Mouse (Mus musculus) CH12.LX (cell line): ENCODE results near the gene Col4a4. TPM values are rescaled to one million over a fixed set of nuclear protein-coding genes. Genes with fewer than 3 reads are reported as not detected.
A peak's percentile ranks its signal among the peaks of the same experiment; 100 is the strongest.

Source experiments
- DNase-seq: peaks from one replicate; pipeline ENCODE4 v3.0.0-alpha.2; 2013; ENCODE audit errors: extremely low read depth
- H3K27ac ChIP-seq: 2 replicates; pipeline ENCODE4 v1.5.1; 2012; ENCODE audit warnings: low read depth, mild to moderate bottlenecking, control low read depth, moderate library complexity; ENCODE audit not compliant: insufficient read depth
- H3K27me3 ChIP-seq: replicated peaks from 2 replicates; pipeline ENCODE3; 2012; ENCODE audit warnings: inconsistent platforms
- H3K36me3 ChIP-seq, 2 experiments: replicated peaks in 1 of 2; 2 replicates each; pipeline versions ENCODE3 to v1.6.1; 2012; ENCODE audit warnings: inconsistent platforms in 1 of 2, low read length in 1 of 2, mild to moderate bottlenecking in 1 of 2, mixed read lengths in 1 of 2, moderate library complexity in 1 of 2; ENCODE audit not compliant: control insufficient read depth in 1 of 2, insufficient read depth in 1 of 2
- H3K4me1 ChIP-seq, 2 experiments: 2 replicates each; pipeline ENCODE4 v1.6.1; 2012; ENCODE audit warnings: inconsistent platforms in 1 of 2, moderate library complexity in 1 of 2; ENCODE audit not compliant: insufficient read depth in 2 of 2, control insufficient read depth in 1 of 2
- H3K4me2 ChIP-seq: 2 replicates; pipeline ENCODE4 v1.6.1; 2012; ENCODE audit warnings: low read depth, mild to moderate bottlenecking, control low read depth; ENCODE audit not compliant: poor library complexity, insufficient read depth, severe bottlenecking
- H3K4me3 ChIP-seq, 3 experiments: fragments of 150-350 bp in 1 of 3; sonication (generic) in 1 of 3; replicated peaks in 1 of 3; 2 replicates each; pipeline versions ENCODE3 to v1.5.1; 2011 to 2012; ENCODE audit warnings: low read depth in 2 of 3, low read length in 2 of 3, mild to moderate bottlenecking in 2 of 3, moderate library complexity in 2 of 3, control low read depth in 1 of 3, improper control_type of control experiment in 1 of 3, inconsistent platforms in 1 of 3, mixed read lengths in 1 of 3; ENCODE audit not compliant: poor library complexity in 1 of 3
- H3K79me2 ChIP-seq: replicated peaks from 2 replicates; pipeline ENCODE4 v1.6.1; 2012; ENCODE audit warnings: mild to moderate bottlenecking, moderate library complexity; ENCODE audit not compliant: control insufficient read depth, poor library complexity, insufficient read depth, severe bottlenecking; ENCODE audit errors: extremely low read depth
- H3K9ac ChIP-seq: 2 replicates; pipeline ENCODE4 v1.6.1; 2012; ENCODE audit warnings: low read depth, mild to moderate bottlenecking, control low read depth, moderate library complexity; ENCODE audit not compliant: insufficient read depth
- H3K9me3 ChIP-seq: replicated peaks from 2 replicates; pipeline ENCODE3; 2012; ENCODE audit warnings: low read length, inconsistent platforms, mixed read lengths
- CTCF ChIP-seq, 2 experiments: IDR thresholded peaks in 1 of 2; conservative IDR thresholded peaks in 1 of 2; 2 replicates each; pipeline ENCODE4 v1.5.1; 2011 to 2012; ENCODE audit warnings: low read depth in 2 of 2, low read length in 2 of 2, improper control_type of control experiment in 1 of 2, inconsistent platforms in 1 of 2, mild to moderate bottlenecking in 1 of 2, moderate library complexity in 1 of 2
- E2F4 ChIP-seq: IDR thresholded peaks from 2 replicates; pipeline ENCODE4 v1.6.1; 2011; ENCODE audit warnings: low read depth, low read length, improper control_type of control experiment; ENCODE audit not compliant: insufficient replicate concordance
- JUN ChIP-seq: IDR thresholded peaks from 2 replicates; pipeline ENCODE4 v1.6.1; 2011; ENCODE audit warnings: low read depth, mild to moderate bottlenecking, low read length, improper control_type of control experiment, moderate library complexity; ENCODE audit not compliant: insufficient read depth
- MAFK ChIP-seq: IDR thresholded peaks from 2 replicates; pipeline ENCODE4 v1.6.1; 2011; ENCODE audit warnings: low read length, improper control_type of control experiment; ENCODE audit not compliant: insufficient replicate concordance
- MXI1 ChIP-seq: IDR thresholded peaks from 2 replicates; pipeline ENCODE4 v1.6.1; 2011; ENCODE audit warnings: mild to moderate bottlenecking, low read depth, low read length, improper control_type of control experiment
- RAD21 ChIP-seq: IDR thresholded peaks from 2 replicates; pipeline ENCODE4 v1.6.1; 2011; ENCODE audit warnings: low read depth, mild to moderate bottlenecking, low read length, improper control_type of control experiment, moderate library complexity
- SIN3A ChIP-seq: IDR thresholded peaks from 2 replicates; pipeline ENCODE4 v1.6.1; 2012; ENCODE audit warnings: low read length, improper control_type of control experiment, inconsistent platforms
- SMC3 ChIP-seq: IDR thresholded peaks from 2 replicates; pipeline ENCODE4 v1.6.1; 2011; ENCODE audit warnings: low read depth, low read length, improper control_type of control experiment
- USF2 ChIP-seq: conservative IDR thresholded peaks from 2 replicates; pipeline ENCODE4 v1.6.1; 2011; ENCODE audit warnings: low read depth, low read length, improper control_type of control experiment
- ZC3H11A ChIP-seq: IDR thresholded peaks from 2 replicates; pipeline ENCODE4 v1.6.1; 2012; ENCODE audit warnings: low read depth, mild to moderate bottlenecking, inconsistent platforms, low read length, improper control_type of control experiment
- dilution Hi-C: fragments of 300-500 bp; cut with MboI; formaldehyde crosslinking; loops from 2 replicates; pipeline ENCODE4 v1.14.3; 2020; ENCODE audit warnings: low sequenced_read_pairs; ENCODE audit not compliant: extremely low pct_unique_long_range_greater_than_20kb, extremely low pct_ligation_motif_present
- in situ Hi-C: fragments of 300-500 bp; cut with MboI; formaldehyde crosslinking; loops from 3 replicates; pipeline ENCODE4 v1.14.3; 2019; ENCODE audit warnings: low sequenced_read_pairs, low pct_ligation_motif_present, low pct_unique_long_range_greater_than_20kb, mixed read lengths
- polyA plus RNA-seq: library from polyadenylated mRNA; unstranded; fragments of >175 nt; gene quantifications from 2 replicates; pipeline ENCODE4 v1.2.1, GENCODE M21; 2012; ENCODE audit warnings: low read depth; ENCODE audit not compliant: insufficient read length
- total RNA-seq, 2 experiments: library from RNA; depleted of rRNA; stranded (reverse); fragments of 300-350 nt in 1 of 2; fragments of >200 nt in 1 of 2; gene quantifications; 2 replicates each; pipeline ENCODE4 v1.2.3; 2012 to 2014

The Col4a4 gene
- total and polyA plus RNA-seq, 3 experiments: under 0.01 to 0.03 TPM; not detected in 1

GRCm38 (mm10) chr1:82554443-82554850, 32.2 kb downstream of the Col4a4 start:
- peaks cover 2% of the 10 kb centered on the region for H3K27me3 ChIP-seq
- no peak overlapping the region for H3K4me3 ChIP-seq
- H3K79me2 ChIP-seq: no peaks in the 10 kb centered on the region
- H3K9ac ChIP-seq: no peak overlapping the region
- H3K36me3 ChIP-seq: no peaks in the 10 kb centered on the region
- no peak overlapping the region for H3K4me2 ChIP-seq
- peak; percentile 43 for DNase-seq
- no peak overlapping the region for H3K27ac ChIP-seq
- dilution Hi-C loops: no loop called here
- H3K9me3 ChIP-seq: no peaks in the 10 kb centered on the region
- H3K4me1 ChIP-seq: 0 out of 4 replicates have a peak, but pooled peaks cover 0 to 4% of the 10 kb centered on the region in 2 experiments
- in situ Hi-C loops: loop anchor here (10.0 to 25.0 kb wide), 2 partner anchors 90 to 208 kb away; partner anchors contain the start of genes Gm47791 and Tm4sf20
- TF ChIP-seq SMC3 (peak; percentile 68), USF2 (no peak), ZC3H11A (no peak), CTCF (conservative IDR thresholded peaks at IDR 0.05 in 1 of 2, IDR thresholded peaks at IDR 0.05 in 1 of 2; ENCODE audit: low read depth in 2 of 2, low read length in 2 of 2) (peak; percentile 27 to 82; a peak in 2 of 4 replicates), RAD21 (peak; percentile 78)

DNA sequence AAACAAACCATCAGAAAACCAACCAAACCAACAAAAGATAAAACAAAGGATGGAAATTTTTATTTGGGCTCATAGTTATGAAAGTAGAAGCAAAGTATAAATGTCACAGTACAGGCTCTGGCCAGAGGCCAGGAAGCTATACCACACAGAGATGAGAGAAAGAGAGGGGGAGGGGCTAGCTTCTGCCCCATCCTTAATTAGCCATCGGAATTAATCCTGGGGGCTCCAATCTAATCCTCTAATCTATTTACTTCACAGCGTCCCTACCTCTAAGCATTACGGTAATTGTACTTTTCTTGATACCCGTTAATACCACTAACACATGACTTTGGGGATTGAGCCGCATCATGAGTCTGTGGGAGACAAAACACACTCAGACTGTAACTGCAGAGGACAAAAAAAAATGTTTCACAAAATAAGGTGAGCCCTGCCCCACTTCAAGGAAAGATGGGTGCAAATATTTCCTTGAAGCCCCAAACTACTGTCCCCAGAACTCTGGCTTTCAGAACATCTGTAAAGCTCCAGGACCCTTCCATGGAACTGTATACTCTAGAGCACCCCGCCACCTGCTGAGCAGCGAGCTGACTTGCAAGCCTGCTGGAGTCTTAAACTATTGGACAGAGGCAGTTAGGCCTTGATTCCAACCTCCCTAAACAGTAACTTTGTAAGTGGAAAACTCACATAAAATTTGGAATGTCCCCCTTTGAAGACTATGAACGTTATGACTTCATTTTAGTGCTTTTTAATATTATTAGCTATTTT, 41.3 kb downstream of the Col4a4 start:
- Histone ChIP-seq H3K79me2 (no peaks in the 10 kb centered on the region), H3K9ac (no peak overlapping the region), H3K4me3 (no peak overlapping the region), H3K36me3 (no peaks in the 10 kb centered on the region), H3K27ac (no peak overlapping the region), H3K4me2 (no peak overlapping the region), H3K27me3 (no peaks in the 10 kb centered on the region), H3K9me3 (no peaks in the 10 kb centered on the region), H3K4me1 (no peaks in the 10 kb centered on the region)
- dilution Hi-C loops: no loop called here
- no peak for DNase-seq
- in situ Hi-C loops: no loop called here
- TF ChIP-seq CTCF (conservative IDR thresholded peaks at IDR 0.05 in 1 of 2, IDR thresholded peaks at IDR 0.05 in 1 of 2; ENCODE audit: low read depth in 2 of 2, low read length in 2 of 2): peak in 1 of 2 experiments; percentile 15; a peak in 1 of 4 replicates
- TF ChIP-seq SIN3A: no peak
- peak; percentile 6 for TF ChIP-seq RAD21

- H3K4me3 ChIP-seq: no peak overlapping the region
- dilution Hi-C loops (no loop called here), in situ Hi-C loops (no loop called here)
- no peaks in the 10 kb centered on the region for H3K79me2 ChIP-seq
- no peak overlapping the region for H3K27ac ChIP-seq
- TF ChIP-seq MAFK (no peak), E2F4 (no peak), MXI1 (no peak), JUN (no peak)
- H3K27me3 ChIP-seq: no peaks in the 10 kb centered on the region
- no peak overlapping the region for H3K9ac ChIP-seq
- H3K4me1 ChIP-seq: no peaks in the 10 kb centered on the region
- no peak for DNase-seq
- no peak overlapping the region for H3K4me2 ChIP-seq
- H3K9me3 ChIP-seq: no peaks in the 10 kb centered on the region
- H3K36me3 ChIP-seq: no peaks in the 10 kb centered on the region
These were observed 42.0 kb downstream of the Col4a4 start for GRCm38 (mm10) chr1:82544419-82545185.
